Mouse (Mus musculus) A20 (cell line): Measurements from ENCODE around the gene Olfr1102.

Source experiments
- DNase-seq: peaks from one replicate; pipeline ENCODE4 v3.0.0-alpha.2; 2011; ENCODE audit warnings: low read depth, low spot score

Olfr1102 gene

GRCm38 (mm10) chr2:86998098-86998497 lies at the start of gene Olfr1102:
Gene Olfr1102, plus strand, starts transcription at chr2:86998398.
- no peak for DNase-seq

DNA sequence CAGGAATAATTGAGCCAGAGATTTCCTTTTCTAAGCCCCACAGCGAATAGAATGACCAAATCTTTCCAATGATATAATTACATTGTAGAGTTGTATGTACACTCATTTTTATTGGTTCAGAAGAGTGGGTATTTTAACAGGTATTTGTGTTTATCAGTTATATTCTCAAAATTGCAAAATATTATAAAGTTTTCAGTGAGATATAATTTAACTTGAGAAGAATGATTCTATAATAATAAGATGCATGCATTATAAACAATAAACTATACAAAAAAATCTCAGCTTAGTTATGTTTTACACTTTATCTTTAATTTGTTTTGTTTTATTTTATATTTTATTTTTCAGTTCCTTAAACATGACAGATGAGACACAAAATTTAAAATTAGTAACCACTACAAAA lies 37.6 kb upstream of the Olfr1102 start, which contains the start of gene Olfr1099:
Gene Olfr1099 (minus strand): TSS at position 101 of the 400 bp plus-strand sequence.
- no peak for DNase-seq

GRCm38 (mm10) chr2:86979854-86980253 lies 18.3 kb upstream of the Olfr1102 start, which contains the start of gene Olfr1100:
Gene Olfr1100, minus strand, starts transcription at chr2:86979954.
- no peak for DNase-seq

GRCm38 (mm10) chr2:86991121-86991520 lies 7.1 kb upstream of the Olfr1102 start, which contains the start of gene Olfr1101:
Gene Olfr1101, minus strand, starts transcription at chr2:86991221.
- DNase-seq: no peak

DNA sequence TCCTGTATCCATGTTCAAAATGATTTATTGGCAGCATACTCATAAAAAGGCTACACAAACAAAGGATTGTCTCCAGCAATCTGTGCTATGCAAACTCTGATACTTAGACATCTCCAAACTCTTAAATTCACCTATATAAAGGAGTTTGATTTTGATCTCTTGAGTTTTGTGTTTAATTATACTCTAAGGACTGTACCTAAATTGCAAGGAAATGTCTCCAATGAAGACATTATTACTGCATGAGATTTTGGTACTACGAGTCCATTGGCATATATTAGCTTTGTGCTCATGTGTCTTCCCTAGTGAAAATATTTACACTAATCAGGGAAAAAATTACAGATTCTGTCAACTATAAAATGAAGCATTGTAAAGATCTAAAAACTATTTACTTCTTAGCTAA lies 28.8 kb downstream of the Olfr1102 start, which contains the start of gene Olfr1104:
Gene Olfr1104 (minus strand): TSS at position 101 of the 400 bp plus-strand sequence.
- no peak for DNase-seq

GRCm38 (mm10) chr2:87036431-87036830 lies 38.2 kb downstream of the Olfr1102 start, which contains the start of gene Olfr1105:
Gene Olfr1105, minus strand, starts transcription at chr2:87036531.
- DNase-seq: no peak

- DNase-seq: no peak
These were observed 54.0 kb downstream of the Olfr1102 start, which contains the start of gene Olfr1106 for GRCm38 (mm10) chr2:87052173-87052572. Gene Olfr1106, minus strand, starts transcription at chr2:87052273.
